Mouse (Mus musculus) adrenal gland, adult (tissue): ENCODE data around the gene Rnf167.

Experiments
- DNase-seq, 2 experiments: peaks; one replicate each; pipeline ENCODE4 v3.0.0; 2022 to 2023; ENCODE audit warnings: low spot score in 1 of 2; ENCODE audit not compliant: inconsistent age in 2 of 2

Rnf167 gene

DNA sequence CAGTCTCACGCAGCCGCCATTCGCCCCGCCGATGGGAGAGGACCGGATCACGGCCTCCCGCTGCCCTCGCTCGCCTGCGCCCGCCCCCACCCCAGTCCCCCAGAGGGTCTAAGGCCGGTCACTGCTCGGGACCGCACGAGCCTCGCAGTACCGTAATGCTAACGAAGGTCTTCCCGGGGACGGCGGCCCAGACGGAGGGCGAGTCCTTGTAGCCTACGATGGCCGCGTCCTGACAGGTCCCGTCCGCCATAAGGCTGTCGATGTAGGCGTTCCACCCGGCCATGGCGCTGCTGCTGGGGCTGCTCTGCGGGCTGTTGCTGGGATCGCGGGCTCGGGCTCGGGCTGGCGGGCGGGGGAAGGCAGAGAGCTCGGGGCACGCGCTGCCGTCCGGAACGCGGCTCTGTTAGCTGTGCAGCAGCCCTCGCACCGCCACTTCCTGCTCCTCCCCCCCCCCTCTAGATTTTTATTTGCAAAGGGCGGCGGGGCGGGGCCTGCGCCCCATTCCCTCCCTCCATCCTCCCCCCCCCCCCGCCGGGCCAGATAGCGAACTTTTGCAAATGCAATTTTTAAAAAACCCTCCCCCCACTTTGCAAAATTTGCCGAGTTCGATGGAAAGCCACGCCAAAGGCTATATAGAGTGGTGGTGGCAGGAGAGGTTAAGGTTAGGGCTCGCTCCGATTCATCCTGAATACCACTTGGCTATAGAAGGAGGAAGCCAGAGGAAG, 7.3 kb downstream of the Rnf167 start, which contains the start of gene Pfn1:
Gene Pfn1 (minus strand): TSS at position 447 of the 725 bp plus-strand sequence.
- peak; percentile 81 to 94 for DNase-seq

GRCm38 (mm10) chr11:70654923-70655570, 8.0 kb downstream of the Rnf167 start:
- peak; percentile 88 to 96 for DNase-seq

GRCm38 (mm10) chr11:70655571-70656455, 8.8 kb downstream of the Rnf167 start:
- peak; percentile 85 to 94 for DNase-seq

DNA sequence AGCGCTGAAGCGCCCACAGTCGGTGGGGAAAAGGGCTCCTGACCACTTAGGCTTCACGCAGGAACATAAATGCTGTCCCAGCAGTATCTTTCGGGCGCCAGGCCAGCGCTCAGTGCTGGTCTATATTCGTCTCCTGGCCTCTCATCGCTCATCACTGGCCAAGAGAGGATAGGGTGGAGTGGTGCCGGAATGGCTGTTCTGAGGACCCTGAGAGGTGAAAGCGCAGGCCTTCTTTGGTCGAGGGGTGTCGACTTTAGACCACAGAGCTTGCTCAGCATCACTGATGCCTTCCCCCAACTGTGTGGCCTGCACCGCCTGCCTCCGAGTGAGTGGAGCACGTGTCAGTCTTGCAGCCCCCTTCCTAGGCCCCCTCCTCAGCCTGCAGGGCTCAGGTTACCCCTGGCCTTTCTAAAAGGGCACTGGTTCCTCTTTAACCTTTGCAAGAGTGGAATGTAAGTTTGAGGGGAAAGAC, 9.5 kb downstream of the Rnf167 start:
- DNase-seq: peak in 1 of 2 experiments; percentile 66

GRCm38 (mm10) chr11:70656964-70657363, 9.9 kb downstream of the Rnf167 start, which contains the start of gene Eno3:
TSS of gene Eno3 (plus strand) at chr11:70657202.
- peak; percentile 54 to 73 for DNase-seq

- peak; percentile 16 to 52 for DNase-seq
Observed at GRCm38 (mm10) chr11:70657573-70657972, 10.5 kb downstream of the Rnf167 start.

DNA sequence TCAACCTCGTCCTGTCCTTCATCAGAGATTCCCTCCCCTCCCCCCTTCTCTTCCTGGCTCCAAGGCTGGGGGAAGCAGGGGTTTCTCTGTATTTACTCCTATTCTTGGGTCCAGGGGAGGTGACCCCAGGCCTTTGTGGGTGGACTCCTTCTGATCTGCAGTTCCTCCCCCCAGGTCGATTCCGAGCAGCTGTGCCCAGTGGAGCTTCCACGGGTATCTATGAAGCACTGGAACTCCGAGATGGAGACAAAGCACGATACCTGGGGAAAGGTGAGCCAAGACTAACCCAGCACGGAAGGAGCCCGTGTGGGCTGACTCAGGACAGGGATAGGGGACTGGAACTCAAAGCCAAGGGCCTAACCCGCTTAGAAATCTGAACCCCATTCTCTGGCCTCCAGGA, 11.0 kb downstream of the Rnf167 start:
- no peak for DNase-seq

DNA sequence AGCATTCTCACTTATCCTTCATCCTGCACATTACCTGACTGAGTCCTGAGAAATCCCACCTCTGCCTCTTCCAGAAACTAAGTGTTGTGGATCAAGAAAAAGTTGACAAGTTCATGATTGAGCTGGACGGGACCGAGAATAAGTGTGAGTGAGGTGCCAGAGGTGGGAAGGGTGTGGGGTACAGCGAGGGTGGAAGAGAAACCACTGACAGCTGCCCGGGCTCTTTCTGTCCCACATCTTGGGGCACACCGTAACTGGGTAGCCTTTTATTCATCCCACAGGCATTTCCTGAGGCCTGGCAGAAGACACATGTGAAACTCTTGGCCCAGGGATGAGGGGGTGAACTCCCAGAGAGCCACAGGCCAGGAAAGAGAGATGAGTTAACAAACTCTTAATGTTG, 11.5 kb downstream of the Rnf167 start:
- no peak for DNase-seq

DNA sequence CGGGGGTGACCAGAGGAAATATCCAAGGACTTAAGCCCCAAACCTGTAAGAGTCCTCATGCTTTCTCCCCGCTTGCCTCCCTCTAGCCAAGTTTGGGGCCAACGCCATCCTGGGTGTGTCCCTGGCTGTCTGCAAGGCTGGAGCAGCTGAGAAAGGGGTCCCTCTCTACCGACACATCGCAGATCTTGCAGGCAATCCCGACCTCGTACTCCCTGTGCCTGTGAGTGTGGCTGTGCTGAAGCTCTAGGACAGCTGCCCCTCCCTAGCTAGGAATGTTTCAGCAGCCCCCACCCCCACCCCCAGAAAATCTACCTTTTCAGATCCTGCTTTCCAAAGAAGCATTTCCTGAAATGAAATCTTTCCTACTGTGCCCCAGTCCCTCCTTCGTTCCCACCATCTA, 11.9 kb downstream of the Rnf167 start:
- DNase-seq: no peak

DNA sequence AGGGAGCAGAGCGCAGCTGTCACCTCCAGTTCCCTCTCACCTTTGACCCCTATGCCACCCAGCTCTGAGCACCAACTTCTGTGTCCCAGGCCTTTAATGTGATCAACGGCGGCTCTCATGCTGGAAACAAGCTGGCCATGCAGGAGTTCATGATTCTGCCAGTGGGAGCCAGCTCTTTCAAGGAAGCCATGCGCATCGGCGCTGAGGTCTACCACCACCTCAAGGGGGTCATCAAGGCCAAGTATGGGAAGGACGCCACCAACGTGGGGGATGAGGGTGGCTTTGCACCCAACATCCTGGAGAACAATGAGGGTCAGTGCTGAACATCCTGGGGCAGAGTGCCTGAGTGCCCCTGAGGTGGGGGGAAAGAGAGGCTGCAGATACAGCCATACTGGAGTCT, 13.5 kb downstream of the Rnf167 start:
- DNase-seq: no peak

DNA sequence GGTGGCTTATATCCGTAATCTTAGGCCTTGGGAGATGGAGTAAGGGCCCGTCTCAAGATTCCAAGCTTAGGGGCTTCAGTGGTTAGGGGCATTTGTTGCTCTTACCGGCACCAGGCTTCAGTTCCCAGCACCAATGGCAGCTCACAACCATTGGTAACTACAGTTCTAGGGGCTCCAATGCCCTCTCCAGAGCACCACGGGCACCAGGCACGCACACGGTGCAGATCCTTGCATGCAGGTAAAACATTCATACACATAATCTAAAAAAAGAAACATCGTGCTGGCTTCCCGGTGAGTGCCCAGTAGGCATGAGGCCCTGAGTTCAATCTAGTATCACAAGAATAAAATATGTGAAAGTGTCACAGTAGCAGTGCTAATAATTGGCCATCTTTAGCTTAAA, 16.1 kb downstream of the Rnf167 start:
- no peak for DNase-seq

DNA sequence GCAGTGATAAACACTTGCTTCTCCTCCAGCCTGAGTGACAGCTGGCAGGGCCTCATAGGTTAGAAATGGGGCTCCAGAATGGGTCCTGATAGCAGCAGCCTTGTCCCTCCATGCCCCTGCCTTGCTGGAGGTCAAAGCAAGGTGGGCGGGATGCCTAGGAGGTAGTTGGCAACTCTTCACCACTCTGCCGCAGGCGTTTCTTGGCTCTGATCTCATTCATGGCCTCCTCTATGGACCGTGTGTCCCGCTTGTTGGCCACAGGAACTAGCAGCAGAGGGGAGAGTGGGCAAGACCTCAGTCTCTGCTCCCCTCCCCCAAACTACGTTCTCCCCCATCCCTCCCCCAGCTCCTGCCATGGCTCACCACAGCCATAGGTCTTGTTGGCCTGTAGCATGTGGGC, 16.9 kb downstream of the Rnf167 start:
- no peak for DNase-seq

- no peak for DNase-seq
Observed at GRCm38 (mm10) chr11:70664741-70665140, 17.7 kb downstream of the Rnf167 start.

DNA sequence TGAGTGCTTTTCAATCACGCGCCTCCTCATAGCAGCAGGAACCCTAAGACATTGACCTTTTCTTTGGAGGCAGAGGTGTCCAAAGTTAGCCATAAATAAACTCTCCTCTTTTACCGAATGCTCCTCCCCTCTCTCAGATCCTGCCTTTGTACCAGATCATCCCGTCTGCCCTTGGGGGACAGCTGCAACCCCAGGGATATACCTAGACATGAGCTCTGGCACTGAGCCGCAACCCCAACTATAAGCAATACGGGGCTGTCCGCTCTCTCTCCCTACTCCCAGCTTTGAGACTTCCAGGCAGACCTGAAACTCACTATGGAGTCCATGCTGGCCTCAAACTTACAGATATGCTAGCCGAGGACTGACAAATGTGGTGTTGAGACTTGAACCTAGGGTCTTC, 19.7 kb downstream of the Rnf167 start:
- DNase-seq: peak in 1 of 2 experiments; percentile 71

- DNase-seq: peak in 1 of 2 experiments; percentile 54
Observed at GRCm38 (mm10) chr11:70667271-70668150, 20.5 kb downstream of the Rnf167 start.

DNA sequence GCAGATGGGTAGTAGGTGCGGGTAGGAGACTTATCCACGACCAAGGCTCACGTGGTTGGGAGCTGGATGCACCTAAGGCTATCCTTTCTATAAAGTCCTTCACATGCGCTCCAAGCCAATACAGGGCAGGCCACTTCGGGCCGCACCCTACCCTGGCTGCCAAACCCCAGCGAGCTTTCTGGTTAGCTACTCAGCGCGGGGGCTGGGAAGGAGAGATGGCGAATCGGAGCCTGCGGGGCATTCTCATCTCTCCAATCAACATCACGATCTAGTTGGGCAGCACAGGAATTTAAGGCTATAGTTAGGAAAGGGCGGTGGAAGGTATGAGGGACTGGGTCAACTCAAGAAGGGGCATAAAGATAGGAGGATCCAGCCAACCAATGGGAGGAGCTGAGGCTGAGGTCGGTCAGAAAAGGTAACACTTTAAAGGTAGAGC, 21.3 kb downstream of the Rnf167 start:
- no peak for DNase-seq

- peak; percentile 97 to 100 for DNase-seq
Observed at GRCm38 (mm10) chr11:70668771-70669505, 21.9 kb downstream of the Rnf167 start, which contains the start of gene Spag7. TSS of gene Spag7 (minus strand) at chr11:70669416.

GRCm38 (mm10) chr11:70669582-70670345, 22.7 kb downstream of the Rnf167 start:
- DNase-seq: peak; percentile 87 to 93

GRCm38 (mm10) chr11:70670483-70670882, 23.4 kb downstream of the Rnf167 start:
- peak; percentile 64 to 89 for DNase-seq
